Mouse (Mus musculus) forebrain, embryonic 12.5 days (tissue): ENCODE results near the gene Ndufs8. TPM values are rescaled to one million over a fixed set of nuclear protein-coding genes. Genes with fewer than 3 reads are reported as not detected.

Experiments
- ATAC-seq: fragments of 200-750 bp; cut with Nextera tagmentation; 2 replicates; pipeline ENCODE4 v1.8.0; 2017; ENCODE audit warnings: moderate TSS enrichment; ENCODE audit not compliant: low FRiP score
- H3K27ac ChIP-seq: fragments of 300-500 bp; sonication (generic); 2 replicates; pipeline ENCODE4 v1.5.1; 2016; ENCODE audit warnings: mild to moderate bottlenecking
- H3K27me3 ChIP-seq: fragments of 300-500 bp; sonication (generic); 2 replicates; pipeline ENCODE4 v1.6.1; 2016; ENCODE audit warnings: mild to moderate bottlenecking
- H3K36me3 ChIP-seq: fragments of 300-500 bp; sonication (generic); replicated peaks from 2 replicates; pipeline ENCODE4 v1.6.1; 2016; ENCODE audit warnings: mild to moderate bottlenecking
- H3K4me1 ChIP-seq: fragments of 300-500 bp; sonication (generic); 2 replicates; pipeline ENCODE4 v1.6.1; 2016
- H3K4me2 ChIP-seq: fragments of 300-500 bp; sonication (generic); 2 replicates; pipeline ENCODE4 v1.6.1; 2016; ENCODE audit warnings: mild to moderate bottlenecking, moderate library complexity
- H3K4me3 ChIP-seq: fragments of 300-500 bp; sonication (generic); replicated peaks from 2 replicates; pipeline ENCODE4 v1.5.1; 2016; ENCODE audit warnings: mild to moderate bottlenecking
- H3K9ac ChIP-seq: fragments of 300-500 bp; sonication (generic); 2 replicates; pipeline ENCODE4 v1.6.1; 2016; ENCODE audit warnings: mild to moderate bottlenecking
- H3K9me3 ChIP-seq: fragments of 300-500 bp; sonication (generic); 2 replicates; pipeline ENCODE4 v1.6.1; 2016
- WGBS: fragments of 180-500 bp; shearing (Covaris S2); methylation state at CpG from one replicate; pipeline ENCODE4 v1.1.7; 2016; 5-methylcytosine and 5-hydroxymethylcytosine counted together
- polyA plus RNA-seq: library from polyadenylated mRNA; unstranded; fragments of >200 nt; fragmentation: Nextera tagmentation; extraction: Ambion mirVana; gene quantifications from 2 replicates; pipeline ENCODE4 v1.2.1, GENCODE M21; 2016

The Ndufs8 gene
- polyA plus RNA-seq, 1 experiment from 2014 or later: 166 TPM

- H3K27ac ChIP-seq: no peak overlapping the region
- H3K4me2 ChIP-seq: no peak overlapping the region
- H3K9ac ChIP-seq: no peak overlapping the region
- no peaks in the 10 kb centered on the region for H3K36me3 ChIP-seq
- no peak for ATAC-seq
- H3K4me1 ChIP-seq: peaks cover 4% of the 10 kb centered on the region; the same call in 1 of the 2 replicates
- 76% methylated on average over 3 of the region's 3 CpGs for WGBS
- H3K27me3 ChIP-seq: peaks cover 8% of the 10 kb centered on the region; the same call in 1 of the 2 replicates
- H3K9me3 ChIP-seq: no peaks in the 10 kb centered on the region
- H3K4me3 ChIP-seq: no peak overlapping the region
These were observed 35.2 kb upstream of the Ndufs8 start for GRCm38 (mm10) chr19:3947813-3948212.

- Histone ChIP-seq H3K9ac (no peak overlapping the region), H3K4me1 (peaks cover 4% of the 10 kb centered on the region; the same call in 1 of the 2 replicates), H3K36me3 (no peaks in the 10 kb centered on the region), H3K4me2 (no peak overlapping the region), H3K9me3 (no peaks in the 10 kb centered on the region), H3K27ac (no peak overlapping the region), H3K27me3 (peaks cover 14% of the 10 kb centered on the region), H3K4me3 (no peak overlapping the region)
- 14% methylated on average over 2 of the region's 2 CpGs for WGBS
- peak; percentile 76 for ATAC-seq
These were observed 34.1 kb upstream of the Ndufs8 start for GRCm38 (mm10) chr19:3946715-3947114.

GRCm38 (mm10) chr19:3945872-3946564 is 33.4 kb upstream of the Ndufs8 start:
- H3K4me3 ChIP-seq: no peak overlapping the region
- H3K27me3 ChIP-seq: peaks cover 14% of the 10 kb centered on the region
- no peaks in the 10 kb centered on the region for H3K36me3 ChIP-seq
- H3K4me1 ChIP-seq: peaks cover 4% of the 10 kb centered on the region; the same call in 1 of the 2 replicates
- no peak overlapping the region for H3K9ac ChIP-seq
- 37% methylated on average over 10 of the region's 10 CpGs for WGBS
- no peak overlapping the region for H3K4me2 ChIP-seq
- H3K27ac ChIP-seq: no peak overlapping the region
- no peaks in the 10 kb centered on the region for H3K9me3 ChIP-seq
- ATAC-seq: no peak

GRCm38 (mm10) chr19:3942986-3943735 is 30.6 kb upstream of the Ndufs8 start:
- H3K9me3 ChIP-seq: no peaks in the 10 kb centered on the region
- 26% methylated on average over 27 of the region's 27 CpGs for WGBS
- H3K9ac ChIP-seq: no peak overlapping the region
- H3K4me1 ChIP-seq: peaks cover 4% of the 10 kb centered on the region; the same call in 1 of the 2 replicates
- H3K4me2 ChIP-seq: peak overlapping the region; percentile 10; the same call in 1 of the 2 replicates
- H3K4me3 ChIP-seq: no peak overlapping the region
- H3K36me3 ChIP-seq: no peaks in the 10 kb centered on the region
- ATAC-seq: no peak
- H3K27me3 ChIP-seq: peaks cover 14% of the 10 kb centered on the region
- H3K27ac ChIP-seq: no peak overlapping the region

GRCm38 (mm10) chr19:3942315-3942714 is 29.7 kb upstream of the Ndufs8 start:
- H3K9ac ChIP-seq: no peak overlapping the region
- 90% methylated on average over 7 of the region's 7 CpGs for WGBS

GRCm38 (mm10) chr19:3935896-3936850 is 23.6 kb upstream of the Ndufs8 start:
- Histone ChIP-seq H3K4me1 (peaks cover 14% of the 10 kb centered on the region), H3K9ac (peak overlapping the region; percentile 33; the same call in 1 of the 2 replicates), H3K9me3 (no peaks in the 10 kb centered on the region), H3K36me3 (no peaks in the 10 kb centered on the region), H3K4me2 (peak overlapping the region; percentile 58), H3K4me3 (peak overlapping the region; percentile 40), H3K27me3 (peaks cover 28% of the 10 kb centered on the region), H3K27ac (no peak overlapping the region)
- 6% methylated on average over 22 of the region's 22 CpGs for WGBS
- no peak for ATAC-seq

More at GRCm38 (mm10) chr19:3942315-3942714, 29.7 kb upstream of the Ndufs8 start:
- no peak overlapping the region for H3K4me2 ChIP-seq
- H3K4me3 ChIP-seq: no peak overlapping the region
- H3K27ac ChIP-seq: no peak overlapping the region
- no peaks in the 10 kb centered on the region for H3K36me3 ChIP-seq
- ATAC-seq: no peak
- H3K27me3 ChIP-seq: peaks cover 14% of the 10 kb centered on the region
- H3K4me1 ChIP-seq: peaks cover 4% of the 10 kb centered on the region; the same call in 1 of the 2 replicates
- H3K9me3 ChIP-seq: no peaks in the 10 kb centered on the region

GRCm38 (mm10) chr19:3935032-3935895 is 22.7 kb upstream of the Ndufs8 start, which contains the start of gene Unc93b1:
TSS of gene Unc93b1 (plus strand) at chr19:3935186.
- peak within 1 kb of the TSS; percentile 33 for H3K9ac ChIP-seq
- H3K27ac ChIP-seq: no peak within 1 kb of the TSS
- WGBS: 5% methylated on average over 42 of the region's 42 CpGs
- peaks cover 14% of the 10 kb centered on the region for H3K4me1 ChIP-seq
- H3K9me3 ChIP-seq: no peaks in the 10 kb centered on the region
- H3K36me3 ChIP-seq: no peaks in the 10 kb centered on the region
- ATAC-seq: peak; percentile 71
- peak within 1 kb of the TSS; percentile 58 for H3K4me2 ChIP-seq
- H3K4me3 ChIP-seq: peak within 1 kb of the TSS; percentile 40
- peaks cover 28% of the 10 kb centered on the region for H3K27me3 ChIP-seq

GRCm38 (mm10) chr19:3931716-3932115 is 19.1 kb upstream of the Ndufs8 start:
- WGBS: 91% methylated on average over 9 of the region's 9 CpGs
- ATAC-seq: no peak
- no peak overlapping the region for H3K4me3 ChIP-seq

GRCm38 (mm10) chr19:3930262-3931057 is 17.9 kb upstream of the Ndufs8 start:
- H3K4me2 ChIP-seq: no peak overlapping the region
- no peak overlapping the region for H3K4me3 ChIP-seq
- no peaks in the 10 kb centered on the region for H3K36me3 ChIP-seq
- H3K27ac ChIP-seq: 0 out of 2 replicates have a peak overlapping the region, but pooled peaks have one; percentile 44
- no peak for ATAC-seq
- no peak overlapping the region for H3K9ac ChIP-seq
- WGBS: 78% methylated on average over 21 of the region's 21 CpGs
- peaks cover 15% of the 10 kb centered on the region for H3K4me1 ChIP-seq
- peaks cover 10% of the 10 kb centered on the region; the same call in 1 of the 2 replicates for H3K27me3 ChIP-seq
- H3K9me3 ChIP-seq: no peaks in the 10 kb centered on the region

More at GRCm38 (mm10) chr19:3931716-3932115, 19.1 kb upstream of the Ndufs8 start:
- H3K4me1 ChIP-seq: peaks cover 24% of the 10 kb centered on the region
- no peak overlapping the region for H3K9ac ChIP-seq
- H3K27me3 ChIP-seq: peaks cover 23% of the 10 kb centered on the region
- no peaks in the 10 kb centered on the region for H3K36me3 ChIP-seq
- no peak overlapping the region for H3K4me2 ChIP-seq
- no peaks in the 10 kb centered on the region for H3K9me3 ChIP-seq
- no peak overlapping the region for H3K27ac ChIP-seq

GRCm38 (mm10) chr19:3929211-3929941 is 16.8 kb upstream of the Ndufs8 start, which contains the start of gene Aldh3b1:
TSS of gene Aldh3b1 (minus strand) at chr19:3929808.
- H3K4me3 ChIP-seq: no peak within 1 kb of the TSS
- H3K27ac ChIP-seq: peak within 1 kb of the TSS; percentile 44; the same call in 1 of the 2 replicates
- ATAC-seq: no peak
- no peak within 1 kb of the TSS for H3K9ac ChIP-seq
- peaks cover 1% of the 10 kb centered on the region; the same call in 1 of the 2 replicates for H3K27me3 ChIP-seq
- H3K4me1 ChIP-seq: peaks cover 11% of the 10 kb centered on the region
- H3K9me3 ChIP-seq: no peaks in the 10 kb centered on the region
- H3K4me2 ChIP-seq: no peak within 1 kb of the TSS
- 65% methylated on average over 12 of the region's 12 CpGs for WGBS
- H3K36me3 ChIP-seq: no peaks in the 10 kb centered on the region
